Mouse (Mus musculus) urinary bladder, adult 2 months (tissue): Measurements from ENCODE around the gene F12. TPM values are rescaled to one million over a fixed set of nuclear protein-coding genes. Genes with fewer than 3 reads are reported as not detected.
"Not testable (repeated sequence)": the region's sequence is repeated elsewhere in the genome, so short reads cannot be mapped to it uniquely, and the experiment has no call there.

Experiments used
- DNase-seq: peaks from one replicate; pipeline ENCODE4 v3.0.0; 2022; ENCODE audit warnings: low spot score
- polyA plus RNA-seq: library from polyadenylated mRNA; depleted of rRNA; stranded (reverse); fragments of >200 nt; gene quantifications from 2 replicates; pipeline ENCODE4 v1.2.3, GENCODE M21; 2012

Gene F12
- polyA plus RNA-seq, 1 experiment, result 0.07 TPM

DNA sequence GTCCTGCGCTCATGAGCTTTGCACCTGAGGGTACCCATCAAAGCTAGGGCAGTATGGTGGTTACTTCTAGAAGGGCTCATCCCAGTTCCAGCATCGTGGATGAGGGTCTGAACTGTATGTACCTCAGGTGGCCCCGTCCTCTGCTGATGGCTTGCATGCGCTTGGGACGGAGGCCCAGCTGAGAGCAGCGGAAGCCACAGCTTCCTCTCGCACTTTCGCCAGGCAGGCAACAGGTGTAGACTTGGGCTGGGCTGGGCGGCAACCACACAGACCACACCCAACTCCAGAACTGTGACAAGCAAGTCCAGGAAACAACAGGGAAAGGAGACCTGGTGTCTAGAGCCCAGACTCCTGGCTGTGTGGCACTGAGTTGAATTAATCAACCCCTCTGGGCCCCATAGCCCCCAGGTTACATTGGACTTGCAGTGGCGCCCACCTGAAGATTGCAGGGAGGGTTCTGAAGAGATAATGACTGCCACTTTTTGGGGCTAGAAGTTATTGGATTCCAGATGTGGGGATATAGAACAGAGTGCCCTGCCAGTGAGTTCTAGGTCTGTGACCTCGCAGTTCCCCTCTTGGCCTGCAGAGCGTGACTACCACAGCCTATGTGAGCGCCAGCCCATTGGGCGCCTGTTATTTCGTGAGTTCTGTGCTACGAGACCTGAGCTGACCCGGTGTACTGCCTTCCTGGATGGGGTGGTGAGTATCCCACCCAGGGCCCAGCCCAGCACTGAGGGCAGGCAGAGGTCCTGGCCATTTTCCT is 23.3 kb upstream of the F12 start:
- DNase-seq, result no peak

DNA sequence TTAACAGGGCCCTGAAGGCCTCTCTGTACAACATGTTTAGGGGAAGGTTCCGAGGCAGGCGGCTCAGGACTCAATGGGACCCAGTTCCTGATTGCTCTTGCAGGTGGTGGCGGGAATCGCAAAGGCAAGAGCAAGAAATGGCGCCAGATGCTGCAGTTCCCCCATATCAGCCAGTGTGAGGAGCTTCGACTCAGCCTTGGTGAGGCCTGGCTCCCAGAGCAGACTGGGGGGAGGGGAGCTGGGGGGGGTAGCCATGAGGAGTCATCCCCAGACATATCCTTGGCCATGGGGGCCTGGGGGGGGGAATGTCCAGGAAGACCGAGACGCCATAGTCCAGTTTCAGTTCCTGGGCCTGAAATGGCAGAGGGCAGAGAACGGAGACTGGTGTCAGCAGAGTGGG is 22.6 kb upstream of the F12 start:
- no peak for DNase-seq

DNA sequence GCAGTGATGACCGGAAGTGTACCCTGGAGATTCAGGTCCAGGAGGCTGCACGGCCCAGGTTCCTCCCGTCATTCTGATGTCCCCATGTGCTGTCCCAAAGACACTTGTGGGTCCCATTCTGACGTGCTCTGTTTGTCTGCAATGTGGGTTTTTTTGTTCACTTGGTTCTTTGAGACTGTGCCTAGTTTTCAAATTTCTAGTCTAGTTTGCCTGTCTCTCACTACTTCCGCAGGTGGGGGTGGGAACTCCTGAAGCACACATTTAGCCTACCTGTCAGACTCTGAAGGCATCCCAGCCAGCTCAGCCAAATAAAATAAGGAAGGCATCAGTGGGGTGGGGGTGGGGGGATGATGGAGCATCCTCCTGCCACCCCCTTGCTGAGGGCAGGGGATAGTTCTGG is 21.5 kb upstream of the F12 start:
- no peak for DNase-seq

DNA sequence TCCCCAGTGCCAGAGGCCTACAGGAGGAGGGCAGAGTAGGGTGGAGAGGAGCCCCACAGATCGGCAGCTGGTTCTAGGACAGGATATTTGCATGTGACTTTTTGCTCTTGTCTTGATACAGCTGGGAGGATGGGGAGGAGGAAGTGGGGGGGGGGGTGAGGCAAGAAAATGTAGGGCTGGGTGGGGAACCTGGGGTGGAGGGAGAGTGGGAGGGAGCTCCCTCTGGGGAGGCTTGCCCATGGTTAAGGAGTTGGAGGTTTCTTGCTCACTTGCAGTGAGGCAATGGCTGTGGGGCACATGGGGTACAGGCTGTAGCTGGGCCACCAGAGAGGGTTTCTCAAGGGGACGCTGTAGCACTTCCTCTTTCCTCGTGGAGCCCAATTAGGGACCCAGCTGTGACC is 20.9 kb upstream of the F12 start:
- no peak for DNase-seq

DNA sequence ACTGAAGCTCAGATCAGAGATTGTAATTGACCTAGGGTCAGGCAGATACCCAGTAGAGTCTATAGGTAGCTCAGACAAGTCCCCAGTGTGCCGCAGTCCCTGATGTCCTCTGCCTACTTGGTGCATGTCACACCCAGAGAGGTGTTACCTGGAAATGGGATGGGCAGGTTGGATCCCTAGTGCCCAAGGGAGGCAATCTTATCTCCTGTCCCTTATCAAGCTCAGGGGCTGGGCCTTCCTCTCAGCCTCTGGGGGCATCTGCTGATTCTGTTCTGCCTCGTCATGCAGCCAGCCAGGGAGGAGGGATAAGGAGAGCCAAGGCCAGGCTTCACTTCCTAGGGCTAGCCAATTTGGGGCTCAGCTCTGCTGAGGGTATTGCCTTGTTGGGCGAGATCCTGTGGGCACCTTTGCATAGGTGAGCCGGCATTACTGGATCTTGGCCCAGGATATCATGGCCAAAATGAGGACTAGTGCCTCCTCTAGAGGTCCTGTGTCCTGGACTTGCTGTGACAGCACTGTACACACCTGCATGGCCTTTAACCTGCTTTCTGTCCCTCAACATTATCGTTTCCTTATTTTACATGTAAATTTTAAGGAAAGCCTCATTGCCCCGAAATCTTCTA is 20.0 kb upstream of the F12 start:
- no peak for DNase-seq

DNA sequence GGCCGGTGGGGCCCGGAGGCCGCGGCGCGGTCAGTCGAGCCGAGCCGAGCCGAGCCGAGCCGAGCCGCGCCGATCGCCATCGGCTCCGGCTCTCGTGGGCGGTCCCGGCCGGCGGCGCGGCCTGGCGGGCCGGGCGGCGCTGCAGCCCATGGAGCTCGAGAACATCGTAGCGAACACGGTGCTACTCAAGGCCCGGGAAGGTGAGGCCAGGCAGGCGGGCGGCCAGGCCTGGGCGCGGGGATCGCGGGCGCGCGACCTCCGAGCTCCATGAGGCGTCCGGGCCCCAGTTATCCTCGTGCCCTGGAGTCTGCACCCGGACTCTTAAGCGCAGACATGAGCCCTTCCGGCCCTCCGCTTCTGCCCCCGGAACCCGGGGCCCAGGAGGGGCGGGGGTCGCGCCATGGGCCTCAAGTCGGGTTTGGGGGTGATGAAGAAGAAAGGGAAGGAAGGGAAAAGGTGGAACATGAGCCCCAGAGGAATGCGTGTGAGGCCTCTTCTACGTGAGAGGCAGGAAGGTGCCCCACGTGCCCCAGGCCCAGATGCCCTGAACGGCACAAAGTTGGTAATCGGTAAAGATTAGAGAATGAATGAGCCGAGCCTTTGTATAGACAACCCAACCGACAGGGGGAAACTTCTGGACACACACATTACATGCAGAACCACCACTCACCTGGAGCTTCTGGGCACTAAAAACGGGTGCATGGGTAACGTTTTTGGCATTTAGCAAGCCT is 18.9 kb upstream of the F12 start:
- no peak for DNase-seq

DNA sequence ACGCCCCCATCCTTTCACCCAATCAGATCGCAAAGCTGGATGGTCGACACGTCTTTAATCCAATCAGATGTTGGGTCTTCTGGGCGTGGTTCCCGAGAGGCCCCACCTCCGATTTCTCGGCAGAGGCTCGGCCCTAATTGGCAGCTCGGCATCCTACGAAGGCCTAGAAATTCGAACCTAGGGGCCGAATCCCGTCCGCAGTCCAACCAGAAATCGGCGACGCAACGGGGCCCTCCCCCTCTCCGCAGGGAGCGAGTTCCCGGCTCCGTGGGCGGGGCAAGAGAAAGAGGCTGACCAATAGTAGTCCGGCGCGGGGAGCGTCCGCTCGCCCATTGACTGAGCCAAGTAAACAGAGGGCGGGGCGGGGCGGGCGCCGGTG is 18.3 kb upstream of the F12 start, which contains the start of gene Grk6:
TSS of gene Grk6 (plus strand) at position 136 of the 379 bp plus-strand sequence.
- peak; percentile 94 for DNase-seq

DNA sequence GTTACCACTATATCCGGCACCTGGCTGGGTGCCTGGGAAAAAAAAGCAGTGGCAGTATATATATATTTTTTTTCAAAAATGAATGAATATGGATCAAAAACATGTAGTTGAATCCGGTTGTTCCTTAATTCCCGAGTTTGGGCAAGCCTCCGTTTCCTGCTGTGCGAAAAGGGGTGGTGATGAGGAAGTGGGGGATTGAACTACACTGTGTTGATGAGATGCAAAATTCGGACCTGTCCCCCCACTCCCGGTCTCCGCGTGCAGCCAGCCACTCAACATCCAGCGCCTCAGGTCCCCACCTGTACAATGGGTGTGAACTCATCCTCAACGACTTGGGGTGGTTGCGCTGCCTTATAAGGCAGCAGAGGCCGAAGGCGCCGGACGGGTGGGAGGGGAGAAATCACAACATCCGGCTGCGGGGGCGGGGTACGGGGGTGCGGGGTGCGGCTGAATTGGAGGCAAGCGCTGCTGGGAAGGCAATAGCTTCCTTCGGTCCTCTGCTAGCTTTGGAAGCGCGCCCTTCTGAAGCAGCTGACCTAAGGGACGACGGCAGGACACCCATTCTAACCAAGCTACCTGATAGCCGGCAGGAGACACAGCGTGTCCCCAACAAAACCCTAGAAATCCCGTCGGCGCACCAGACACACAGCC is 17.8 kb upstream of the F12 start:
- DNase-seq, result no peak

DNA sequence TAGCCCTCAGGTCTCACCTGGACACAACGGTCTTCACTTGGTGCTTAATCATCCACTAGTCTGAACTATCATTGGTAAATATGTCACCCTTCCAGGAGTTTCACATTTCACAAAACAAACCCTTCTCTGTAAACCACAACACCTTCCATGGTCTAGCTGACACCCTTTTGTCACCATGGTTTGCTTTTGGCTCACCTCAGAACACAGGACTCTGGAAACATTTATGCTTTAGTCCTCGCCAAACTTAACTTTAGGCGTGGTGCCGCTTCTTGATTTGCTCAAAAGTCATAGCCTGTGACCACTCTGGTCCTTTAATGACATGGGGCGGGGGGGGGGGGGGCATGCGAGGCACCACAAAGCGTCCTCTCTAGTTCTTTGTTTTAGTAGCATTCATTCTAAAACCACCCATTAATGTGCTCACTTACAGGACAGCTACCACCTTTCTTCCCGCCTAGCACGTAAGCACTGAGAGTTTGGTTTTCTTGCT is 17.2 kb upstream of the F12 start:
- no peak for DNase-seq

DNA sequence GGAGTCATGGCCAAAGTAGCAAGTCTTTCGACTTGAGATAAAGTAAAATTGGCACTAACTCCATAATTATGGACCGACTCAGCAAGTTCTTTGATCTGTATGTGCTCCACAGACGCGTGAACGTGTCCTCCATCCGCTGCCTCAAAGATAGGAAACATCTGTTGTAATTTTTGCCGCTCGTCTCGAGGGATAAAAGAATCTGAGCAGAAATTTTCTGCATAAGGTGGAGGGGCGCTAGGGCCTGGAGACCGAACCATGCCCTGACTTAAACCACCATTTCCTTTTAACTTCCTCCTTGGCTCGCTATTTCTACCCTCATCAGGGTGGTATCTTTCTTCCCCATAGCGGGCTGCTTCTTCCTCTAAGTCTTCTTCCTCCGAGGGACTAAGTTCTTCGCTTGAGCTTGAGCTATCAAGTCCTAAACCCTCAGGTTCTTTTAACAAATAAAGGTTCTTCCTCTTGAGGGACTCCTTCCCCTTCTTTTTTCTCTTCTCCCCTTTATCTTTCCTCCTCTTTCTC is 10.6 kb upstream of the F12 start:
- not testable (repeated sequence) for DNase-seq

DNA sequence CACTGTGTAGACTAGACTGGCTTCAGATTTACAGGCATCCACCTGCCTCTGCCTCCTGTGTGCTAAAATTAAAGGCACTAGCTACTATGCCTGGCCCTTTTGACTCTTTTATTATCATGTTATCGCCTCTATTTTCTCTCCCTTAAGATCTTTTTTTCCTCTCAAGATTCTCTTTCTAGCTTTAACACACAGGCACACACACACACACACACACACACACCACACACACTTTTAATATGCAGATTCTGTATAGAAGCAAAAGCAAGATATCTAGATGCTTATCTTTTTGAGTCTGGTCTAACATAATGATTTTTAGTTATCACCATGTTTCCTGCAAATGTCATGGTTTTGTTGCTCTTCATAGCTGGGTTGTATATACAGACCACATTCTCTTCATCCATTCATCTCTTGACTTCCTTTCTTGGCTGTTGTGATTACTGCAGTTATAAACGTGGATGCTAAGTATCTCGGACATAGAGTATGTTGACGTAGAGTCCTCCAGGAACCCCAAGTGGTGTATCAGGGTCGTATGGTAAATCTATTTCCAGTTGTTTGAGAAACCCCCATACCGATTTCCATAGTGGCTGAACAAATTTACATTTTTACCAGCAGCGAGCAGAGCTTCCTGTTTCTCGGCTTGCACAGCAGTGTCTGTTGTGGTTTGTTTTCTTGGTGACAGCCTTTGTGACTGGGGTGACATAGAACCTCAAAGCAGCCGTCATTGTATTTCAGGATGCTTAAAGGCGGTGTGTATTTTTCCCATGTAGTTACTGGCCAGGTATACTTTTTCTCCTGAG is 5.5 kb upstream of the F12 start:
- DNase-seq, result no peak

DNA sequence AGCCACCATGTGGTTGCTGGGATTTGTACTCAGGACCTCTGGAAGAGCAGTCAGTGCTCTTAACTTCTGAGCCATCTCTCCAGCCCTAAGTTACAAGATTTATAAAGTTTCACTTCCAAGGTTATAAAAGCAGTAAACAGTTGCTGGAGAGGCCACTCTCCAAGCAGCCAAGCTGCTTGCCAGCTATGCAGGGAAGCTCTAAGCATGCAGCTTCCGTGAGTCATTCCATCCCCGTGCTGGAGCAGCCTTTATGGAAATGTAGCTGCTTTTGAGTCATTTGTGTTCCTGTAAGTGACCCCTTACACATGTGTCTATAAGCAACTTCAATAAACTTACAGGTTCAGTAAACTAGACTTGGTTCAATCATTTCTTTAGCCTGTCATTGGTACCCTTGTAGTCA is 4.0 kb upstream of the F12 start:
- DNase-seq, result no peak

DNA sequence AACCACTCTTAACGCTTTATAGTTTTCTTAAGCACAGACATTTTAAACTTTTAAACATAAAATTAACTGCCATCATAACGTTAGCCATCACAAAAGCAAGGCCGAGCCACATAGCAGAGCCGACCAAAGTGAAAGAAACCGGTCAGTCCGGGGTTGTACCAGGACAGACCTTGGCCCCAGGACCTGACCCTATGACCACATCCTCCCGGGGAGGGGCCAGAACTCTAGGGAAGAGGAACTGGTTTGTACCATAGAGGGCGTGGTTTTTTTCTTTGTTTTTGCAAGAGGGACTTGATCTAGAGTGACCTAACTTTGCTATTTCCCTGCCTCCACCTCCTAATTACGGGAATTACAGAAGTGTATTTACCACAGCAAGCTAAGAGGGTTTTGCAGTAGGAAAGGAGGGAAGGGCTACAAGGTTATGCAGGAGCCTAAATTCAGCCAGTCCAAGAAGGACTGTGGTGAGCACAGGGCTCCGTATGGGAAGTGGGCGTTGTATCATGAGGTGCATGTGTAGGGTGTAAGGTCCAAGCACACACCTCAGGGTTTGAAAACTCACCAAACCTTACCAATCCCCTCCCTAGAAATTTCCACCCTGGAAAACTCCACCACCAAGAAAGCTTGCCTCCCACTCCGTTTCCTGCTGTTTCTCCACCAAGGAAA is 2.8 kb upstream of the F12 start:
- DNase-seq, result no peak

DNA sequence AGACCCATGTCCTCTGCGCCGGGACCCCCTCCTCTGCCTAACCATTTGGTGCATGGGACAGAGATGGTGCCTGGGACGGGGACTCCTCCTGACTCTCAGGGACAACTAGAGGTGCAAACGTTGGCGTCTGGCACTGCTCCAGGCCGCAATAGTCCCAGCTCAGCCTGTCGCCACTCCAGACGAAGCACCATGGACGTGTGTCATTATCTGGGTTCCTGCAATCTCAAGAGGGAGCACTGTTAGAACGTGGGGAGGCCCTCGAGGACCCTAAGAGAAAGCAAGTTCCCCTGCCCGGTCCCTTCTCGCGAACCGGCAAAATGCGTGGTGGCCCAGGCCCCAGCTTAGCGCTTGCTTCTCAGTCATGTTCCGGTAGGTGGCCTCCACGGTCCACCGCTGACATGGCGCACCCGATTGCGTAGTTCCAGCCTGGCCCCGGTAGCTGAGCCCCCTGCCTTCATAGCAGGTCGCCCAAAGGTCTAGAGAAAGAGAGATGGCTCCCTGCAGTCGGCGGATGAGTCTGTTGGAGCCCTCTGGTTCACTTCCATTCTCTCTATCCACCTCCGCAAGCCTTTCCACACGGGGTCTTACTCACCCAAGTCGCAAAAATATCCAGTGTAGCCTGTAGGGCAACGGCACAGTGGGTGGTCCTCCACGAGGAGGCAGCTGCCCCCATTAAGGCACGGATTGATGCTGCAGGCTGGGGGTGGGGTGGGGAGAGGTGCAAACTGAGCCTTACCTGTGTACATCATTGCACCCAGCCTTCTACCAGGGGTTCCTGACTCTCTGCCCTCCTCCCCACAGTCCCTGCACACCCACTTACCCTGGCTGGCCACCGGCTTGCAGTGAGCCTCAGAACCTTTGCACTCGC is 5.4 kb downstream of the F12 start:
- DNase-seq, result no peak

DNA sequence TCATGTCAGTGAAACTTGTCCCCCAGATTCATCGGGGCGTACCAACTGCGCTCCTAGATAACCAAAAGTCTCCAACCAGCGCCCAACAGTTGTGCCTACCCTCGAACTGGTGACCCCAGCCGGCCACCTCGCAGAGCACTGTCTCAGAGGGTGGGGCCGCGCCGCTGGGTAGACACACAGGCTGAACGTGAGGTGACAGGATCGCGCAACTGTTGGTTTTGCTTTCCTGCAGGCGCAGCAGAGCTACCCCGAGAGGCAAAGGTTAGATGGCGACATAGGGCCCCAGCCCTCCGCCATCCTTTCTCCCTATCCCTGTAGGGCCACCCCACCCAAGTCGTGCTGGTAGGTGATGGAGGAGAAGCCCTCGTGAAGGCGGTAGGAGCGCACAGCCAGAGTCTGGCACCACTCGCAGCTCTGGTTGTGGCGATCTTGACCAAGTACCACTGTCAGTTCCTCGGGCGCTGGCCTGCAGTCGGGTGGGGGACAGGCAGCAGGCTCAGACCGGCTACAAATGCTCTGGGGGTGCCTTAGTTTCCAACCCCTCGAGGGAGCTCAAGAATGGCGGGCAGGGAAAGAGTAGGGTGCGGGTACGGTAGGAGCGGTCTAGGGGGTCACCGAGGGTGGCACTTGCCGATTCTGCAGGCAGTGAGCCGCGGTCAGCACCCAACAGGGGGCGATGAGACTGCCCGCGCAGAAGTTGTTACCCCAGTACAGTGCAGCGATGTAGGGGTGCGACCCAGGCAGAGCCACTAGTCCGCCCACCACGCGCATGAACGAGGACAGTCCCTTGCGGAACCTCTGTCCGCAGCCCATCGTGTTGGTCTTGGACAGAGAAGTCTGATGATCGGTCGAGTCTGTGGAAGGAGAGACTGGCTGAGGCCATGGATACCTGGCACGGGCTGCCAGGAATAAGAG is 6.3 kb downstream of the F12 start:
- no peak for DNase-seq

DNA sequence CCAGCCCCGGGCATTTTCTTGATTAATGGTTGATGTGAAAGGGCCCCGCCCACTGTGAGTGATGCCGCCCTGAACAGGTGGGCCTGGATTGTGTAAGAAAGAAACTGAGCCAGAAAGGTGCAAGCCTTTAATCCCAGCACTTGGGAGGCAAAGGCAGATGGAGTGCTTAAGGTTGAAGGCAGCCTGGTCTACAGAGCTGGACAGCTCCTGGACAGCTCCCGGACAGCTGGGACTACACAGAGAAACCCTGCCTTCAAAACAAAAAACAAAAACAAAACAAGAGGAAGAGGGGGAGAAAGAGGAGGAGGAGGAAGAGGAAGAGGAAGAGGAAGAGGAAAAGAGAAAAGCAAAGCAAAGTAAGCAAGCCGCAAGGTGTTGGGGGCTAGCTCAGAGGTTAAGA is 7.5 kb downstream of the F12 start:
- no peak for DNase-seq

DNA sequence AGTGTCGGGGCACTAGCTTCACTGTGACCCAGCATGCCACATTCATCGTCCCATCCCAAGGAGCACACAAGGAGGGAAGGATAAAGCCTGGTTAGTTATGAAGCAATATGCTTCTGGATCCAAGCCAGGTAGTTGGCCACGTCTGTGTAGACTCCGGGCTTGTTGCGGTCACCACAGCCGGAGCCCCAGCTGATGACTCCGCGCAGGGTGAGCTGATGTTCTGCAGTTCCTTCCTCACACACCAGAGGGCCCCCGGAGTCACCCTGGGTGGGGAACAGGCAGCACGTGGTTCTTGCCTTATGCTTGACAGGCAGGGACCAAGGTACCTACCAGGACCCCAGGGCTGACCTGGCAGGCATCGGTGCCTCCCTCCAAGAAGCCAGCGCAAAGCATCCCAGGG is 8.6 kb downstream of the F12 start:
- DNase-seq, result peak; percentile 73

DNA sequence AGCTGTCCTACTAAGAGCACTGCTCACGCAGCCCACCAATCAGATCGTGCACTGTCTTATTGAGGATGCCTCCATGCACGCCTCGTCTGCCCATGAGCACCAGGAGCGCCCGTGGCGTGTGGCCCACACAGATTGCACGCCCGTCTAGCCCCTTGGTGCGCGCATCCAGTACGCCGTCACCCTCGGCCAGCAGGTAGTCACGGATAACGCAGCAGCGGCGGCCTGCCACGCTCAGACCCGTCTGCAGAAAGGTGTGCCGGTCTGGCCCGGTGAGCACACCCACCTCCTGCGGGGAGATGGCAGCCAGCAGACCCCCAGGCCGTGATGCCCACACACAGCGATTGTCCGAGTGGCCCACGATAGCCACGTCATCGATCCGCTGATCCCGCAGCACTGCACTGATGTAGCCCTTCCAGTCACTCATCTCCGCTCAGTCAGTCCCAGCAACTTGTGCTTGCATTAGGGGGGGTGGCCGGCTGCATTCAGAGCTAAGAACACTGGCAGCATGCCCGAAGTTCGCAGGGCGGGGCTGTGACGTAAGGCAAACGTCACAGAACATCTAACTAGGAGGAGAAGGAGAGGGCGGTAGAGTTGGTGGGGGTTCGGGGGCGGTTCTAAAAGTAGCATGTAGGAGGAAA is 11.7 kb downstream of the F12 start, which contains the start of gene Pfn3:
TSS of gene Pfn3 (minus strand) at position 490 of the 638 bp plus-strand sequence.
- no peak for DNase-seq
